Mouse (Mus musculus) CH12.LX (cell line): ENCODE results near the gene Hapln3. TPM values are rescaled to one million over a fixed set of nuclear protein-coding genes. Genes with fewer than 3 reads are reported as not detected.

Experiments
- DNase-seq: peaks from one replicate; pipeline ENCODE4 v3.0.0-alpha.2; 2013; ENCODE audit errors: extremely low read depth
- H3K27ac ChIP-seq: 2 replicates; pipeline ENCODE4 v1.5.1; 2012; ENCODE audit warnings: low read depth, mild to moderate bottlenecking, control low read depth, moderate library complexity; ENCODE audit not compliant: insufficient read depth
- H3K27me3 ChIP-seq: replicated peaks from 2 replicates; pipeline ENCODE3; 2012; ENCODE audit warnings: inconsistent platforms
- H3K36me3 ChIP-seq, 2 experiments: replicated peaks in 1 of 2; 2 replicates each; pipeline versions ENCODE3 to v1.6.1; 2012; ENCODE audit warnings: inconsistent platforms in 1 of 2, low read length in 1 of 2, mild to moderate bottlenecking in 1 of 2, mixed read lengths in 1 of 2, moderate library complexity in 1 of 2; ENCODE audit not compliant: control insufficient read depth in 1 of 2, insufficient read depth in 1 of 2
- H3K4me1 ChIP-seq, 2 experiments: 2 replicates each; pipeline ENCODE4 v1.6.1; 2012; ENCODE audit warnings: inconsistent platforms in 1 of 2, moderate library complexity in 1 of 2; ENCODE audit not compliant: insufficient read depth in 2 of 2, control insufficient read depth in 1 of 2
- H3K4me2 ChIP-seq: 2 replicates; pipeline ENCODE4 v1.6.1; 2012; ENCODE audit warnings: low read depth, mild to moderate bottlenecking, control low read depth; ENCODE audit not compliant: poor library complexity, insufficient read depth, severe bottlenecking
- H3K4me3 ChIP-seq, 3 experiments: fragments of 150-350 bp in 1 of 3; sonication (generic) in 1 of 3; replicated peaks in 1 of 3; 2 replicates each; pipeline versions ENCODE3 to v1.5.1; 2011 to 2012; ENCODE audit warnings: low read depth in 2 of 3, low read length in 2 of 3, mild to moderate bottlenecking in 2 of 3, moderate library complexity in 2 of 3, control low read depth in 1 of 3, improper control_type of control experiment in 1 of 3, inconsistent platforms in 1 of 3, mixed read lengths in 1 of 3; ENCODE audit not compliant: poor library complexity in 1 of 3
- H3K79me2 ChIP-seq: replicated peaks from 2 replicates; pipeline ENCODE4 v1.6.1; 2012; ENCODE audit warnings: mild to moderate bottlenecking, moderate library complexity; ENCODE audit not compliant: control insufficient read depth, poor library complexity, insufficient read depth, severe bottlenecking; ENCODE audit errors: extremely low read depth
- H3K9ac ChIP-seq: 2 replicates; pipeline ENCODE4 v1.6.1; 2012; ENCODE audit warnings: low read depth, mild to moderate bottlenecking, control low read depth, moderate library complexity; ENCODE audit not compliant: insufficient read depth
- H3K9me3 ChIP-seq: replicated peaks from 2 replicates; pipeline ENCODE3; 2012; ENCODE audit warnings: low read length, inconsistent platforms, mixed read lengths
- CHD1 ChIP-seq: IDR thresholded peaks from 2 replicates; pipeline ENCODE4 v1.6.1; 2012; ENCODE audit warnings: low read depth, low read length, improper control_type of control experiment, inconsistent platforms
- CTCF ChIP-seq, 2 experiments: IDR thresholded peaks in 1 of 2; conservative IDR thresholded peaks in 1 of 2; 2 replicates each; pipeline ENCODE4 v1.5.1; 2011 to 2012; ENCODE audit warnings: low read depth in 2 of 2, low read length in 2 of 2, improper control_type of control experiment in 1 of 2, inconsistent platforms in 1 of 2, mild to moderate bottlenecking in 1 of 2, moderate library complexity in 1 of 2
- E2F4 ChIP-seq: IDR thresholded peaks from 2 replicates; pipeline ENCODE4 v1.6.1; 2011; ENCODE audit warnings: low read depth, low read length, improper control_type of control experiment; ENCODE audit not compliant: insufficient replicate concordance
- JUN ChIP-seq: IDR thresholded peaks from 2 replicates; pipeline ENCODE4 v1.6.1; 2011; ENCODE audit warnings: low read depth, mild to moderate bottlenecking, low read length, improper control_type of control experiment, moderate library complexity; ENCODE audit not compliant: insufficient read depth
- MAFK ChIP-seq: IDR thresholded peaks from 2 replicates; pipeline ENCODE4 v1.6.1; 2011; ENCODE audit warnings: low read length, improper control_type of control experiment; ENCODE audit not compliant: insufficient replicate concordance
- MXI1 ChIP-seq: IDR thresholded peaks from 2 replicates; pipeline ENCODE4 v1.6.1; 2011; ENCODE audit warnings: mild to moderate bottlenecking, low read depth, low read length, improper control_type of control experiment
- MYC ChIP-seq: IDR thresholded peaks from 2 replicates; pipeline ENCODE4 v1.6.1; 2011; ENCODE audit warnings: low read depth, mild to moderate bottlenecking, improper control_type of control experiment, low read length
- NELFE ChIP-seq: IDR thresholded peaks from 2 replicates; pipeline ENCODE4 v1.6.1; 2011; ENCODE audit warnings: low read depth, low read length, improper control_type of control experiment
- NRF1 ChIP-seq: IDR thresholded peaks from 2 replicates; pipeline ENCODE4 v1.6.1; 2014; ENCODE audit warnings: low read depth, mild to moderate bottlenecking, inconsistent platforms, low read length, improper control_type of control experiment, moderate library complexity
- POLR2AphosphoS2 ChIP-seq: IDR thresholded peaks from 2 replicates; pipeline ENCODE4 v1.6.1; 2011; ENCODE audit warnings: low read depth, low read length, improper control_type of control experiment
- RAD21 ChIP-seq: IDR thresholded peaks from 2 replicates; pipeline ENCODE4 v1.6.1; 2011; ENCODE audit warnings: low read depth, mild to moderate bottlenecking, low read length, improper control_type of control experiment, moderate library complexity
- SIN3A ChIP-seq: IDR thresholded peaks from 2 replicates; pipeline ENCODE4 v1.6.1; 2012; ENCODE audit warnings: low read length, improper control_type of control experiment, inconsistent platforms
- TBP ChIP-seq: conservative IDR thresholded peaks from 2 replicates; pipeline ENCODE4 v1.6.1; 2011; ENCODE audit warnings: low read depth, low read length, improper control_type of control experiment
- UBTF ChIP-seq: IDR thresholded peaks from 2 replicates; pipeline ENCODE4 v1.6.1; 2012; ENCODE audit warnings: low read depth, mild to moderate bottlenecking, inconsistent platforms, low read length, improper control_type of control experiment, moderate library complexity
- USF2 ChIP-seq: conservative IDR thresholded peaks from 2 replicates; pipeline ENCODE4 v1.6.1; 2011; ENCODE audit warnings: low read depth, low read length, improper control_type of control experiment
- ZMIZ1 ChIP-seq: IDR thresholded peaks from 2 replicates; pipeline ENCODE4 v1.6.1; 2012; ENCODE audit warnings: low read depth, mild to moderate bottlenecking, inconsistent platforms, low read length, improper control_type of control experiment
- dilution Hi-C: fragments of 300-500 bp; cut with MboI; formaldehyde crosslinking; loops from 2 replicates; pipeline ENCODE4 v1.14.3; 2020; ENCODE audit warnings: low sequenced_read_pairs; ENCODE audit not compliant: extremely low pct_unique_long_range_greater_than_20kb, extremely low pct_ligation_motif_present
- in situ Hi-C: fragments of 300-500 bp; cut with MboI; formaldehyde crosslinking; loops from 3 replicates; pipeline ENCODE4 v1.14.3; 2019; ENCODE audit warnings: low sequenced_read_pairs, low pct_ligation_motif_present, low pct_unique_long_range_greater_than_20kb, mixed read lengths
- polyA plus RNA-seq: library from polyadenylated mRNA; unstranded; fragments of >175 nt; gene quantifications from 2 replicates; pipeline ENCODE4 v1.2.1, GENCODE M21; 2012; ENCODE audit warnings: low read depth; ENCODE audit not compliant: insufficient read length
- total RNA-seq, 2 experiments: library from RNA; depleted of rRNA; stranded (reverse); fragments of 300-350 nt in 1 of 2; fragments of >200 nt in 1 of 2; gene quantifications; 2 replicates each; pipeline ENCODE4 v1.2.3; 2012 to 2014

Gene Hapln3
- total and polyA plus RNA-seq, 3 experiments, result not detected

DNA sequence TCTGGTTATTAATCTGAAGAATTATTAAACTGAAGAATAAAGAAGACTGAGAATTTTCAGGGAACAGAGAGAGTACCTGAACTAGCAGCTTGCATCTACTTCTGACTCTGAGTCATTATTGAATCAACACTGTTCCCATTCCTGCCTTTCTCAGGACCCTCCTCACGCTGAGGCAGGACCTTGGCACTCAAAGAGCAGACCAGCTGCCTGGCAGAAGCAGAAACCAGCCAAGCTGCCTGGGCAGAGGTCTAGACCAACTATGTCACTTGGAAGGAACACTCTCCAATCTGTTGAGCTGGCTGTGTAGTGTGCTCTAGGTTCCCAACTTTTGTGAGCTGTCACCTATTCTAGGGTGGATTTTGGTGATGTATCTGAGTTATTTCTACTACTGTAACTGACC is 28.6 kb upstream of the Hapln3 start:
- in situ Hi-C loops, result no loop called here
- TF ChIP-seq JUN (no peak), MXI1 (no peak), UBTF (no peak), CHD1 (no peak), MYC (no peak), TBP (no peak)
- H3K4me1 ChIP-seq, result peaks cover 0 to 8% of the 10 kb centered on the region in 2 experiments; a peak in 2 of 4 replicates

DNA sequence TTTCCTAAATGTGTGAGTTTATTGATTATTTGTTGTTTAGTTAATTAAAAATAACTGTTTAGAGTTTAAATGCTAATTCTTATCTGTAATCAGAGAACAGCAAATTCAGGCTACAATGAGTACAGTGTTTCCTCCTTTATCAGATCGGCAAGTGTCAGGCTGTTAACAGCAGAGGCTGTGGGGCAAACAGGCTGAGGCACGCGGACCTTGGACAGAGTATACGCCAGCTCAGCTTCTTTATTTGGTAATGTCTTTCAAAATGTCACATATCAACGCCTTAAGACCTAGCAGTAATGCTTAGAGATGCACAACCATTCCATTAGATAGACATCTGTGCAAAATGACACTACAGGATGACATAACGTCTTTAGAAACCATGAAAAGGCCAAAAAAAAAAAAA is 18.7 kb upstream of the Hapln3 start:
- no peak for DNase-seq
- no peak for TF ChIP-seq SIN3A
- TF ChIP-seq MAFK, result no peak
- TF ChIP-seq ZMIZ1, result no peak
- no peak for TF ChIP-seq POLR2AphosphoS2
- no peak for TF ChIP-seq MYC
- TF ChIP-seq CHD1, result no peak
- no peak for TF ChIP-seq E2F4
- no peak for TF ChIP-seq NRF1
- TF ChIP-seq RAD21, result no peak
- no peak for TF ChIP-seq CTCF (conservative IDR thresholded peaks at IDR 0.05 in 1 of 2, IDR thresholded peaks at IDR 0.05 in 1 of 2; ENCODE audit: low read depth in 2 of 2, low read length in 2 of 2)
- no peak for TF ChIP-seq UBTF
- TF ChIP-seq NELFE, result no peak
- no peak for TF ChIP-seq USF2
- TF ChIP-seq MXI1, result no peak
- no peaks in the 10 kb centered on the region for H3K9me3 ChIP-seq
- H3K36me3 ChIP-seq, result peaks cover 0 to 9% of the 10 kb centered on the region in 2 experiments
- H3K79me2 ChIP-seq, result no peaks in the 10 kb centered on the region
- peak overlapping the region; percentile 56; the same call in 1 of the 2 replicates for H3K4me2 ChIP-seq
- no peak overlapping the region for H3K9ac ChIP-seq
- in situ Hi-C loops (no loop called here), dilution Hi-C loops (no loop called here)
- no peak overlapping the region for H3K27ac ChIP-seq
- no peak overlapping the region for H3K4me3 ChIP-seq
- H3K4me1 ChIP-seq, result peaks cover 0 to 20% of the 10 kb centered on the region in 2 experiments; a peak in 2 of 4 replicates
- H3K27me3 ChIP-seq, result peaks cover 15% of the 10 kb centered on the region

More for the DNA sequence above, 28.6 kb upstream of the Hapln3 start:
- Histone ChIP-seq H3K36me3 (no peaks in the 10 kb centered on the region), H3K9me3 (peaks cover 7% of the 10 kb centered on the region), H3K4me3 (no peak overlapping the region), H3K4me2 (no peak overlapping the region), H3K27me3 (peaks cover 28% of the 10 kb centered on the region), H3K9ac (no peak overlapping the region), H3K79me2 (no peaks in the 10 kb centered on the region), H3K27ac (no peak overlapping the region)
- dilution Hi-C loops, result no loop called here
- DNase-seq, result no peak
